Mouse (Mus musculus) forebrain, embryonic 16.5 days (tissue): ENCODE measurements around the gene Zfp423. TPM values are rescaled to one million over a fixed set of nuclear protein-coding genes. Genes with fewer than 3 reads are reported as not detected.

Experiments used
- ATAC-seq: fragments of 200-750 bp; cut with Nextera tagmentation; 2 replicates; pipeline ENCODE4 v1.8.0; 2017; ENCODE audit warnings: mild to moderate bottlenecking, moderate library complexity
- H3K27ac ChIP-seq: fragments of 300-500 bp; sonication (generic); 2 replicates; pipeline ENCODE4 v1.5.1; 2014; ENCODE audit warnings: low read length, control low read depth
- H3K27me3 ChIP-seq: fragments of 300-500 bp; sonication (generic); replicated peaks from 2 replicates; pipeline ENCODE4 v1.6.1; 2014; ENCODE audit warnings: low read length; ENCODE audit not compliant: control insufficient read depth, insufficient read depth
- H3K36me3 ChIP-seq: fragments of 300-500 bp; sonication (generic); 2 replicates; pipeline ENCODE4 v1.6.1; 2014; ENCODE audit not compliant: control insufficient read depth, insufficient read depth
- H3K4me1 ChIP-seq: fragments of 300-500 bp; sonication (generic); replicated peaks from 2 replicates; pipeline ENCODE4 v1.6.1; 2014; ENCODE audit warnings: low read length; ENCODE audit not compliant: control insufficient read depth, insufficient read depth
- H3K4me2 ChIP-seq: fragments of 300-500 bp; sonication (generic); 2 replicates; pipeline ENCODE4 v1.6.1; 2014; ENCODE audit warnings: mild to moderate bottlenecking, low read length, control low read depth
- H3K4me3 ChIP-seq: fragments of 300-500 bp; sonication (generic); replicated peaks from 2 replicates; pipeline ENCODE4 v1.5.1; 2014; ENCODE audit warnings: mild to moderate bottlenecking, low read length, control low read depth
- H3K9ac ChIP-seq: fragments of 300-500 bp; sonication (generic); replicated peaks from 2 replicates; pipeline ENCODE4 v1.6.1; 2014; ENCODE audit warnings: low read depth, low read length, control low read depth
- H3K9me3 ChIP-seq: fragments of 300-500 bp; sonication (generic); 2 replicates; pipeline ENCODE4 v1.6.1; 2016; ENCODE audit warnings: low read length; ENCODE audit not compliant: control insufficient read depth
- WGBS: fragments of 180-500 bp; shearing (Covaris S2); extraction: QIAGEN DNeasy Blood & Tissue Kit; methylation state at CpG from one replicate; pipeline ENCODE4 v1.1.7; 2014; 5-methylcytosine and 5-hydroxymethylcytosine counted together
- polyA plus RNA-seq: library from polyadenylated mRNA; unstranded; fragments of >200 nt; fragmentation: Nextera tagmentation; extraction: Ambion mirVana; gene quantifications from 2 replicates; pipeline ENCODE4 v1.2.1, GENCODE M21; 2015

The Zfp423 gene
- polyA plus RNA-seq, 1 experiment from 2014 or later: 20.6 TPM

GRCm38 (mm10) chr8:87791103-87791502 lies 168.3 kb downstream of the Zfp423 start:
- Histone ChIP-seq H3K4me1 (peaks cover 16% of the 10 kb centered on the region), H3K27me3 (no peaks in the 10 kb centered on the region), H3K9ac (no peak overlapping the region), H3K4me2 (no peak overlapping the region), H3K9me3 (no peaks in the 10 kb centered on the region), H3K27ac (no peak overlapping the region), H3K4me3 (no peak overlapping the region), H3K36me3 (no peaks in the 10 kb centered on the region)
- WGBS: 93% methylated on average over 6 of the region's 6 CpGs
- ATAC-seq: no peak

GRCm38 (mm10) chr8:87784641-87785439 lies 174.6 kb downstream of the Zfp423 start:
- no peak overlapping the region for H3K27ac ChIP-seq
- no peak overlapping the region for H3K4me3 ChIP-seq
- H3K4me2 ChIP-seq: no peak overlapping the region
- H3K36me3 ChIP-seq: 0 out of 2 replicates have a peak, but pooled peaks cover 3% of the 10 kb centered on the region
- no peak for ATAC-seq
- H3K27me3 ChIP-seq: no peaks in the 10 kb centered on the region
- WGBS: 38% methylated on average over 13 of the region's 13 CpGs
- H3K9ac ChIP-seq: 0 out of 2 replicates have a peak overlapping the region, but pooled peaks have one; percentile 19
- no peaks in the 10 kb centered on the region for H3K9me3 ChIP-seq
- peaks cover 19% of the 10 kb centered on the region for H3K4me1 ChIP-seq

- ATAC-seq: no peak
- no peak overlapping the region for H3K27ac ChIP-seq
- H3K4me2 ChIP-seq: peak overlapping the region; percentile 18; the same call in 1 of the 2 replicates
- no peaks in the 10 kb centered on the region for H3K9me3 ChIP-seq
- 0 out of 2 replicates have a peak, but pooled peaks cover 3% of the 10 kb centered on the region for H3K36me3 ChIP-seq
- WGBS: 16% methylated on average over 13 of the region's 13 CpGs
- H3K27me3 ChIP-seq: no peaks in the 10 kb centered on the region
- H3K4me1 ChIP-seq: peaks cover 19% of the 10 kb centered on the region
- H3K9ac ChIP-seq: peak overlapping the region; percentile 19; the same call in 1 of the 2 replicates
- H3K4me3 ChIP-seq: no peak overlapping the region
Observed at GRCm38 (mm10) chr8:87784227-87784626, 175.2 kb downstream of the Zfp423 start.

- H3K4me2 ChIP-seq: no peak overlapping the region
- no peak overlapping the region for H3K27ac ChIP-seq
- H3K4me3 ChIP-seq: no peak overlapping the region
- H3K4me1 ChIP-seq: peaks cover 19% of the 10 kb centered on the region
- no peaks in the 10 kb centered on the region for H3K27me3 ChIP-seq
- no peak overlapping the region for H3K9ac ChIP-seq
- 0 out of 2 replicates have a peak, but pooled peaks cover 3% of the 10 kb centered on the region for H3K36me3 ChIP-seq
- no peaks in the 10 kb centered on the region for H3K9me3 ChIP-seq
- ATAC-seq: no peak
- 75% methylated on average over 15 of the region's 15 CpGs for WGBS
Observed at GRCm38 (mm10) chr8:87783198-87783597, 176.2 kb downstream of the Zfp423 start.

GRCm38 (mm10) chr8:87777586-87777985 lies 181.8 kb downstream of the Zfp423 start:
- WGBS: 16% methylated on average over 8 of the region's 8 CpGs
- no peaks in the 10 kb centered on the region for H3K9me3 ChIP-seq
- no peak overlapping the region for H3K9ac ChIP-seq
- H3K4me1 ChIP-seq: peaks cover 14% of the 10 kb centered on the region
- ATAC-seq: peak; percentile 27
- no peak overlapping the region for H3K27ac ChIP-seq
- H3K4me3 ChIP-seq: no peak overlapping the region
- H3K27me3 ChIP-seq: no peaks in the 10 kb centered on the region
- no peak overlapping the region for H3K4me2 ChIP-seq
- H3K36me3 ChIP-seq: 0 out of 2 replicates have a peak, but pooled peaks cover 3% of the 10 kb centered on the region

GRCm38 (mm10) chr8:87775889-87776288 lies 183.5 kb downstream of the Zfp423 start:
- no peaks in the 10 kb centered on the region for H3K27me3 ChIP-seq
- H3K36me3 ChIP-seq: no peaks in the 10 kb centered on the region
- H3K4me3 ChIP-seq: no peak overlapping the region
- H3K4me1 ChIP-seq: peaks cover 14% of the 10 kb centered on the region
- 92% methylated on average over 3 of the region's 3 CpGs for WGBS
- no peaks in the 10 kb centered on the region for H3K9me3 ChIP-seq
- H3K27ac ChIP-seq: no peak overlapping the region
- no peak overlapping the region for H3K9ac ChIP-seq
- H3K4me2 ChIP-seq: no peak overlapping the region
- ATAC-seq: no peak

GRCm38 (mm10) chr8:87774966-87775365 lies 184.4 kb downstream of the Zfp423 start:
- Histone ChIP-seq H3K36me3 (no peaks in the 10 kb centered on the region), H3K9me3 (no peaks in the 10 kb centered on the region), H3K27me3 (no peaks in the 10 kb centered on the region), H3K4me1 (peaks cover 14% of the 10 kb centered on the region), H3K9ac (no peak overlapping the region), H3K4me2 (no peak overlapping the region), H3K4me3 (no peak overlapping the region), H3K27ac (no peak overlapping the region)
- WGBS: 87% methylated on average over 2 of the region's 2 CpGs
- ATAC-seq: no peak

- 55% methylated on average over 14 of the region's 14 CpGs for WGBS
Observed at GRCm38 (mm10) chr8:87772894-87773502, 186.4 kb downstream of the Zfp423 start.

GRCm38 (mm10) chr8:87767882-87768281 lies 191.5 kb downstream of the Zfp423 start:
- Histone ChIP-seq H3K4me1 (peaks cover under 1% of the 10 kb centered on the region; the same call in 1 of the 2 replicates), H3K27me3 (no peaks in the 10 kb centered on the region), H3K36me3 (no peaks in the 10 kb centered on the region), H3K4me3 (no peak overlapping the region), H3K27ac (no peak overlapping the region), H3K9me3 (no peaks in the 10 kb centered on the region), H3K4me2 (no peak overlapping the region), H3K9ac (no peak overlapping the region)
- 63% methylated on average over 9 of the region's 9 CpGs for WGBS
- no peak for ATAC-seq

More at GRCm38 (mm10) chr8:87772894-87773502, 186.4 kb downstream of the Zfp423 start:
- Histone ChIP-seq H3K4me3 (no peak overlapping the region), H3K4me2 (no peak overlapping the region), H3K9ac (no peak overlapping the region), H3K27me3 (no peaks in the 10 kb centered on the region), H3K4me1 (peaks cover 14% of the 10 kb centered on the region), H3K9me3 (no peaks in the 10 kb centered on the region), H3K27ac (no peak overlapping the region), H3K36me3 (no peaks in the 10 kb centered on the region)
- ATAC-seq: no peak
